Mouse (Mus musculus) mouse embryonic stem cell (cell line): ENCODE results near the gene Myh14.

Experiments
- in situ Hi-C, 2 experiments: fragments of 300-500 bp; cut with MboI; formaldehyde crosslinking; loops; 1 replicate in 1 of 2; 3 replicates in 1 of 2; pipeline ENCODE4 v1.14.3; 2019 to 2020; ENCODE audit warnings: low sequenced_read_pairs in 2 of 2, low pct_unique_long_range_greater_than_20kb in 1 of 2, mixed read lengths in 1 of 2; ENCODE audit not compliant: unreplicated experiment in 1 of 2

Gene Myh14

DNA sequence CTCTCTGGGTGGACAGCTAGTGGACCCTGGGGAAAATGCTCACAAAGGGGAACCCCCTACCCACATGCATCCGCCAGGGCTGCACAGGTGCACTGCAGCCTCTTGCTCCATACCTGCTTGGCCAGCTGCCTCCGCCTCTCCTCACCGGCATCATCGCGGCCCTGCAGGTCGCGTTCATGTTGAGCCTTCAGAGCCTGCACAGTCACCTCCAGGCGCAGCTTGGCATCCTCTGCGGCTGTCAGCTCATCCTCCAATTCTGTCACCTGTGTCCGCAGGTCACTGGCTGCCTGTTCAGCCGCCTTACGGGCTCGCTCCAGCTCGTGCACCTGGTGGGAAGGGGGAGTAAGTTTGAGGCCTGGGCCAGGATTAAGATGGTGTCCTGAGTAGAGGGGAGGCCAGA lies 54.7 kb downstream of the Myh14 start:
- in situ Hi-C loops: no loop called here

DNA sequence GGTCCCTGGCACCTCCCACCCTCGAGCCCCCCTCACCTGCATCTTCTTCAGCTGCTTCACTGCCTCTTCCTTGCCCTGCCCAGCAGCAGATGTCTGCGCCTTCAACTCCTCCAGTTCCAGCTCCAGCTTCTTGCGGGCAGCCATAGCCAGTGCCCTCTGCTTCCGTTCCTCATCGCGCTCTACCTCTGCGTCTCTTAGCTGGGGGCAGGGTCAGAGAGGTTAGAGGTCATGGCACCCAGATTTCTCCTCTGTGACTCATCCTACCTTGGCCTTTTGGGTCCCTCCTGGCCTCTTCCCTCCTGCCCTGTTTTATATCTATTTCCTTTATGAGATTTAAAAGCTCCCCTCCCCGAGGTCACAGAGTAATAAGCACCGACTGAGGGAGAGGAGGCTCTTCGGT lies 55.3 kb downstream of the Myh14 start:
- in situ Hi-C loops: no loop called here

DNA sequence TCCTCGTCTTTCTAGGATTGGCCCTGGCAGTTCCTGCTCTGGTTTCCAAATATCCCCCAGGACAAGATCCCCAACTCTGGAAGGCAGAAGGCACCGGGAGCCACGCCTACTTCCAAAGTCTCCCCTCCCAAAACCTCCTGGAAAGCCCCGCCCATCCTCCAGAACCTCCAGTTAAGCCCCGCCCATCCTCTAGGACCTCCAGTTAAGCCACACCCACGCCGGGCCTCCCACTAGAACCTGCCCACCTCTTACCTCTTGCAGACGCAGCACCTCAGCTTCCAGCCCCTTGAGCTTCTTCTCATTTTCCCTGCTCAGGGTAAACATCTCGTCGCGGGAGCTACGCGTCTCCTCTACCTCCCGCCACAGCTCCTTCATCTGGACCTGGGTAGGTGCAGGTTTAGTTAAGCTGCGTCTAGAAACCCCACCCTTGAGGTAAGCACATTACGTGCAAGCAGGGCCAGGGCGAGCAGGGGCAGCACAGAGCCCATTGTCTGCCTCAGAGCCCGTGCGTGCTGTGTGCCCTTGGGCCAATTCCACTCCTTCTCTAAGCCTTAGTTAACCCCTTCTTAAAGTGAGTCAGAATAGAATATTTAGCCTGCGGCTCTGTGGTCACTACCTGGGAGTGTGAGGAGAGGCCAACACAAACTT lies 56.5 kb downstream of the Myh14 start:
- in situ Hi-C loops: no loop called here

DNA sequence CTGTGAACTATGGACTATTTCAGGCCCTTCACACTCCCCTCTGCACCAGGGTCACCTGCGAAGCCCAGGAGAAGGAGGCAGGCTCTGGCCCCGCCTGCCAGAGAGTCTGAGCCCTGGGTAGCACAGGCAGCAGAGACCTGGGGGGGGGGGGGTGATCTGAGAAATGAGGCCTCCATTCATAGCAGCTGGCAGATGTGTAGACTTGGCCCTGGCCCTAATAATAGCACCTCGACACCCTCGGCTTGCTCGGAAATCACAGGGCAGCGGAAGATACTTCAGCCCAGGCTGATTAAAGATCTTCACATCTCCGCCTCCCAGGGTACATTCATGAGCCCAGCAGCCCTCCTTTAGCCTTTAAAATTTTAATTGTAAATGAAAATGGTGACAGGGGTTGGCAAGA lies 58.5 kb downstream of the Myh14 start:
- in situ Hi-C loops: no loop called here

DNA sequence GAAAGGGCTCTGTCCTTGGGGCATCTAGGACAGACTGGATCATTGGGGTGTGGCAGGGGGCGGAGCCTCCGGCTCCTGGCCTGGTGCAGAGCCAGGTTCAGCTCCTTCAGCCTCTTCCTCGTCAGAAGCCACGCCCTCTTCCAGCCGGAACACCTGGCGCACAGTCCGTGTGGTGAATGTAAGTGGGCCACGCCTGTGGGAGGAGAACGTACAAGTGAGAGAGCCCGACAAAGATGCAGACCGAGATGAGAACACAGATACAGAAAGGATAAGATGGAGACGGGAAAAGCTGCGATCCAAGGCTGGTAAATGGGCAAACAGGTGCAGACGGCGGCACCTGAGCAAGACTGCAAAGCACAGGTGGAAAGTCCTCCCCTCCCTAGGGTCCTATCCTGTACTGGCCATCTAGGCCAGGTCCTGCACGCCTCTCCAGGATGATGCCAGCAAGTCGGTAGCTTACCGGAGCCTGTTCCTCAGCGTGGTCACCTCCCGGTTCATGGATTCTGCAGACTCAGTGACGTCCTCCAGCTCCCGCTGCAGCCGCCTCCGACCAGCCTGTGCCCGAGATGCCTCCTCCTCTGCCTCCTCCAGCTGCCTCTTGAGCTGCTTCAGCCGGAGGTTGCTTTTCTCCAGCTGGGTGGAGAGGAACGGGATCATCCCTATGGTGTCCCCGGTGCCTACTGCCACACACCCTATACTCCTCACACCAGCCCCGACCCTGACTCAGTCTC lies 64.3 kb downstream of the Myh14 start:
- in situ Hi-C loops: no loop called here

DNA sequence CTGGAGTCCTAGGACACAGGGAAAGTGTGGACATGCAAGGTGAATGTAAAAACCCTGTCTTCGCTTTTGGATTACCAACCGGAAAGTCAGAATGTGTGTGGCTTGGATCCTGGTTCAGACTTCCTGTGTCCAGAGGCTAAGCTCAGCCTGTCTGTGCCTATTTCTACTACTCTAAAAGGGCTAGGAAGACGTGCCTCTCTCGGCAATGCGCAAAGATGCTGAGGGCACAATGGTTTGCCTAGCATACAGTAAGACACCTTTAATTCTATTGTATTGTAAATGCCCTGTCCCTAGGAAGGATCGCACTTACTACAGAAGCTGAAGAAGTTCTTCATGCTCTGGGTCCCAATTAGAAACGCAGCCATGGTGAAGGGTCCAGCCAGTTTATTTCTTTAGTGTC lies 65.2 kb downstream of the Myh14 start:
- in situ Hi-C loops: no loop called here

DNA sequence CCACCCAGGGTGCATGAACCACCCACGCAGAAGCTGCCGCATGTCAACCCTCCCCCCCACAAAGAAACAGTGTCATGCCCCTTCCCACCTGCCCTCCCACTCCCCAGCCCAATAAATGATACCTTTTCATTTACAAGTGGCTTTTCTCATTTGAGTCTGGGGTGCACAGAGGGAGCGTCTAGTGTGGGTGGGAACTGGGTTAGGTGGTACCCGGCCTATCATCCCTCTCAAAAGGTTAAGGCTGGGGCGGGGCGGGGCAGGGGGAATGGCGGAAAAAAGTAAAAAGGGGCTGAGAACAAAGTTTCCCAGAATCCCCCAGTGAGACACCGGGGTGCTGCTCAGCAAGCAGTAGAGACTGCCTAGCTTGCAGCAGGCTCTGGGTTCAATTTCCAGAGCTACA lies 66.0 kb downstream of the Myh14 start:
- in situ Hi-C loops: no loop called here

DNA sequence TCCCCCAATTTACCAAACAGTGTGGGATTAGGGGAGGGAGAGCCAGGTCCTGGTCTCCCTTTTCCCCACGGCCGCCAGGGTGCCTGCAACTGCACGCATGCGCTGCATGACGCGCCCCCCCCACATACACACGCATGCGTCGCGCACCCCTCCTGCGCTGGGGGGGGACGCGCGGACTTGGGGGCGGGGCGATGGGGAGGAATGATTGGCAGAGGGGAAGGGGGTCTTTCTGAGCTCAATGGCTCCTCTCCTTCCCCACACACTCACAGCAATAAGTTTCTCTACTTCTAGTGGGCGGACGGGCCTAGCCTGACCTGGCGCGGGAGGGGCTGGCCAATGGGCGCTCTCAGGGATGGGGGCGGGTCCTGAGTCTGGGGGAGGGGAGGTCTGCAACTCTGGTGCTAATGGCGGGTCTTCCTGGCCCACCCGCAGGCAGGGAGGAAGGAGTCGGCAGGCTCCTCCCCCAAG lies 66.5 kb downstream of the Myh14 start:
- in situ Hi-C loops: no loop called here

DNA sequence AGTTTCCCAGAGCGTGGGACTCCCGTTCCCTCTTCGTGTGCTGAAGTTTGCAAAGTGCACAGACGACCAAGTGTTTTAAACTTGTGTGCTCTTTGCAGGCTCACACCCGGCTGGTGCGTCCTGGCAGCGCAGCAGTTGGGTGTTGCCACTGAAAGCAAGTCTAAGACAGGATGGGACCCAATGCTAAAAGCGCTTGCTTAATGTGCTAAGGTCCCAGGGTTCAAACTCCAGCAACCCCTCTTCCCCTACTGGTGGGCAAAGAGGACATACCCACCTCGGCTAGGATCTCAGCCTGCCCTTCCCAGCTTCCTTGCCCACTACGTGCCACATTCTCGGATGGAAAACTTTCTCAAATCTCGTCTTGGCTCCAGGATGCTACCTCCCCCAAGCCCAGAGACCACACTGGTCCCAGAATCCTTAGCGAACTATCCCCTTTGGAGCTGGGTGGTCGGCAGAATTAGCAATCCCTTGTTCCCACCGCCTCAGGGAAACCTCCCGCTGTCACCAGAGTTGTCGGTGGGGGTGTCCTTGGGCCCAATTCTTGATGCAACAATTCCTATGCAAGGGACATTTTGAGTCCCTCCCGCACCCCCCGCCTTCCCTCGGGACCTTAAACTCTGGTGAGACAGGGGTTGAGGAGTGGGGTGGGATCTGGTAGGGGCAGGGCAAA lies 67.3 kb downstream of the Myh14 start:
- in situ Hi-C loops: no loop called here

DNA sequence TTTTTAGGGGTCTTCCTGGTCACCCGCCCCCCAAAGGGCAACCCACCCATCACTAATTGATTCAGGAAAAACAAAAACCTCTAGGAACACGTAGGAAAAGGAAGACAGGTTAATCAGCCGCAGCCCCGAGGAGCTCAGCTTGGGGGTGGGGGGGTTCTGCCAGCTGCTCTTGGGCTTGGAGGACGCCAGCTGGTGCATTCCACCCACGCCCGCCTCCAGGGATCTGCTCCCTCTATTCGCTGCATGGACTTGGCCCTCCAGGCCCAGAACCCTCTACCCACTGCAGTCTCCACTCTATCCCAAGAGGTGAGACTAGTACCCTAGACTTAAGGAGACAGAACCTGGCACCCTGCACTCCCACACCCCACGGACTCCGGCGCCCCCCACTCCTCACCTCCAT lies 68.2 kb downstream of the Myh14 start:
- in situ Hi-C loops: no loop called here

DNA sequence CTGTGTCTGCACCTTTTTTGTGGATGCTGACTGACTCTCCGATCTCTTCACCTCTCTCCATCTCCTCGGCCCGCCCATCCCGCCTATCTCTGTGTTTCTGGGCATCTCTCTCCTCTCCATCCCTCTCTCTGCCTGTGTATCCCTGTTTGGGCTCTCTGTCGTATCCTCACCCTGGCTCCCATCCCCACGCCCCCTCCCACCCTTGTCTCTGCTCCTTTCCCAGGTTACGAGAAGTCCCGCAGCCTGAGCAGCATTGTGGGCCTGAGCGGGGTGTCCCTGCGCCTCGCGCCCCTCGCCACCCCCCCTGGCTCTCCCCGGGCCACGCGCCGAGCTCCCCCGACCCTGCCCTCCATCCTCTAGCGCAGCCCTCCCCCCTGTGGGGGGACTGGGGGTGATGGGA lies 69.0 kb downstream of the Myh14 start:
- in situ Hi-C loops: no loop called here

DNA sequence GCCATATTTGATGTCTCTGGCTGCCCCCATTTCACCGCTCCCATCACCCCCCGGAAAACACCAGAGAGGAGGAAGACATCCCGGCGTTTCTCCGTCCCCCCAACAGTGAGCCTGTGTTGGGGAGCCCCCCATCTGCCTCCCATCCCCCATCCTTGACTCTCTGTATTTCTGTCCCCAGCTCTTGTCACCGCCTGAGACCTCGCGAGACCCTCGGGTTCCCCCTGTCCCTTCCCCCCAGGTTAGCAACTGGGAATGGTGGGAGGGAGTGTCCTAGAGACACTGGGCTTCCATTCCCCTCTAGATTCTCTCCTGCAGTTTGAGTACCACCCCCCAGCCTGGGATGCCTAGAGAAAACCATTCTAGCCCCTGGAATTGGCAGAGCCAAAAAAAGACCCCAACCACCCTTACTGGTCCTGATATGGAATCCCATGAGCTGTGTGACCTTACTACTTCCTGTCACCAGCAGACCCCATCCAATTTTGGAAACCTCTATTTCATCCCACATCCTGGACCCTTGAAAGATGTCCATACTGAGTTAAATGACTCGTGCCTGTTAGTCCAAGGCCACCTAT lies 69.9 kb downstream of the Myh14 start:
- in situ Hi-C loops: no loop called here

DNA sequence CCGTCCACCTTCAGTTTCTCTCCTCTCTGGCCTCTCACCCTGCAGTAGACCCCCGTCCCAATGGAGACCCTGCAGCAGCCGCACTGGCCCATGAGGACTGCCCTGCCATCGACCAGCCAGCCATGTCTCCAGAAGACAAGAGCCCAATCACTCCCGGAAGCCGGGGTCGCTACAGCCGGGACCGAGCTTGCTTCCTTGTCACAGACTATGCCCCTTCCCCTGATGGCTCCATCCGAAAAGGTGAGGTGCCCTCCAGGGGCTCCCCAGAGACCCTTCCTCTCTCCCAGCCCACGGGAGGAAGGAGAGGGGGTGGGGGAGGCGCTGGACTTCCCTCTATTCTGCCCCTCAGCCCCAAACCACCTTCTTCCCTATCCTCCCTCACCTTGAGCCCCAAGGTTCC lies 72.3 kb downstream of the Myh14 start:
- in situ Hi-C loops: loop anchor here in 1 of 2 experiments (10.0 kb wide), 1 partner anchor 64 kb away; the partner anchor contains the start of gene Spib

DNA sequence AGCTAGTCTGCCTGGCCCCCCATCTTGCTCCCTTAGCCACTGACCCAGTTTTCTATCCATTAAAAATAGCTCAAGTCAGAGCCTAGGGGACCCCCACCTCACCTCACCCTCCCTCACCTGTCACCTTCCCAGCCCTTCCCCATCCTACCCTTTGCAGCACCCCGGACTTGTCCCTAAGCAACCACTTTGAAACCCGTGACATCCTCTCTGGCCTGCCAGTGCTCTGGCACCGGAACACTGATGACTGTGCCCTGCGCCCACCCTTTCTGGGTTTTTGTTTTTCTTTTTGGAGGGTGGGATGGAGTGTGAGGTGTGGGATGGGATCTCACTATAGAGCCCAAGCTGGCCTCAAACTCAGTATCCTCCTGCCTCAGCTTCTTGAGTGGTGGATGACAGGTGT lies 73.0 kb downstream of the Myh14 start:
- in situ Hi-C loops: loop anchor here in 1 of 2 experiments (10.0 kb wide), 1 partner anchor 63 kb away; the partner anchor contains the start of gene Spib

DNA sequence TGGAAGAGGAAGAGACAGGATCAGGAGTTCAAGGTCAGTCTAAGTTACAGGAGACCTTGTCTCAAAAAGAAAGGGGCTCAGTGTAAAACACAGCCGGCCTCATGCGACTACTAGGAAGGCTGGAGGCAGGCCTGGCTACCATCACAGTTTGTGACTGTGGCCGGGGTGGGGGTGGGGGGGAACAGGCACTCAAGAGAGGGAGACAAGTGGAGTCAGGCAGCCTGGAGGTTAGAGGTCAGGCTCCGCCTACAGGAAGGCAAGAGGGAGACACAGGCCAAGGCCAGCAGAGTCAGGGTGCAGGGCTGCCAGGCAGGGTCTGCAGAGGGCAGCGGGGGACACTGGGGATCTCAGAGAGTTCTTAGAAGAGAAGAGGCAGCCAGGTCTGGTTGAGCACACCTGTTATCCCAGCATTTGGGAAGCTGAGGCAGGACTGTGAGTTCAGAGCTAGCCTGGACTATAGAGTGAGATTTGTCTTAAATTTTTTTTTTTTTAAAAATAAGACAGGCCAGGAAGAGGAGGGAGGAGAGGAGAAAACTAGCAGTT lies 73.6 kb downstream of the Myh14 start:
- in situ Hi-C loops: loop anchor here in 1 of 2 experiments (10.0 kb wide), 1 partner anchor 62 kb away; the partner anchor contains the start of gene Spib

DNA sequence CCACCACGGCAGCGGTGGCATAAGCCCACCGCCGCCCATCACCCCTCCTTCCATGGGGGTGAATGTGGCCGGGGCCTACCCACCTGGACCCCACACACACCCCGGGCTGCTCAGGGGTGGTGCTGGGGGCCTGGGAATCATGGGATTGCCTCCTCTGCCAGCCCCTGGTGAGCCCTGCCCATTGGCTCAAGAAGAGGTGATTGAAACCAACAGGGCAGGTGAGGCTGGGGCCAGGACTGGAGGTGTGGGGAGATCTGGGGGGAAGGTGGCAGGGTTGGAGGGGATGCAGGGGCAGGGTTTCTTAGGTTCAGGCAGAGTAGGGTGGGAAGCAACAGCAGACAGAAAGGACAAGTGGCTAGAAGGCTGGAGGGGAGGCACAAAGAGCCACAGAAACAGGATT lies 74.6 kb downstream of the Myh14 start:
- in situ Hi-C loops: loop anchor here in 1 of 2 experiments (10.0 kb wide), 1 partner anchor 61 kb away; the partner anchor contains the start of gene Spib

DNA sequence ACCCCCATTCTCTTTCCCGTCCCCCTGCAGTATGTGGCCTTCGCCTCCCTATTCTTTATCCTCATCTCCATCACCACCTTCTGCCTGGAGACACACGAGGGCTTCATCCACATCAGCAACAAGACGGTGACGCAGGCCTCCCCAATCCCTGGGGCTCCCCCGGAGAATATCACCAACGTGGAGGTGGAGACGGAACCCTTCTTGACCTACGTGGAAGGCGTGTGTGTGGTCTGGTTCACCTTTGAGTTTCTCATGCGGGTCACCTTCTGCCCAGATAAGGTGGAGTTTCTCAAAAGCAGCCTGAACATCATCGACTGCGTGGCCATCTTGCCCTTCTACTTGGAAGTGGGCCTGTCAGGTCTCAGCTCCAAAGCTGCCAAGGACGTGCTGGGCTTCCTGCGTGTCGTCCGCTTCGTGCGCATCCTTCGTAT lies 75.5 kb downstream of the Myh14 start:
- in situ Hi-C loops: loop anchor here in 1 of 2 experiments (10.0 kb wide), 1 partner anchor 60 kb away; the partner anchor contains the start of gene Spib

DNA sequence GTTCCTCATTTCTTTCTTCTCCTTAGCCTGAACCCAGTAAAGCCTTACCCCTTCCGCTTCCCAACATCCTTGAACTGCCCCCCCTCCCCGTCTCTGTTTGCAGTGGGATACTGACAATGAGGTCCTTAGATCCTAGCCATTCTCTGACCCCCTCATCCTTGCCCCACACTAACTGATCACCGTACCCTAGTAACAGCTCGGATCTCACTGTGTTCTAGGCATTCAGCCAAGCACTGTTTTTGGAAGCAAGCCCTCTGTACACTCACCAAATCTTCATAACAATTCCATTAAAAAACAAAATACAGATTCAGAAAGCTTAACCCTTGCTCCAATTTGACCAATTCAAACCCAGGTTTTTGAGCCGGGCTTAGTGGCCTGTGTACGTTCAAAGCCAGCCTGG lies 76.4 kb downstream of the Myh14 start:
- in situ Hi-C loops: loop anchor here in 1 of 2 experiments (10.0 kb wide), 1 partner anchor 59 kb away; the partner anchor contains the start of gene Spib
